Mouse (Mus musculus) retina, embryonic 14.5 days (tissue): ENCODE data around the gene Wtip.
"Not testable (repeated sequence)": the region's sequence is repeated elsewhere in the genome, so short reads cannot be mapped to it uniquely, and the experiment has no call there.

Experiments
- DNase-seq: peaks from one replicate; pipeline ENCODE4 v3.0.0-alpha.2; 2015; ENCODE audit warnings: low spot score

Wtip gene

GRCm38 (mm10) chr7:34133117-34133762 is at the start of gene Wtip:
TSS of gene Wtip (minus strand) at chr7:34133268.
- peak; percentile 83 for DNase-seq

GRCm38 (mm10) chr7:34176241-34176640 is 43.2 kb upstream of the Wtip start:
- DNase-seq: not testable (repeated sequence)

GRCm38 (mm10) chr7:34172251-34172650 is 39.2 kb upstream of the Wtip start:
- peak; percentile 12 for DNase-seq

GRCm38 (mm10) chr7:34169454-34169853 is 36.4 kb upstream of the Wtip start, which contains the start of gene Uba2:
TSS of gene Uba2 (minus strand) at chr7:34169599.
- no peak for DNase-seq

- DNase-seq: peak; percentile 95
Measured at GRCm38 (mm10) chr7:34168470-34169251, 35.6 kb upstream of the Wtip start.

GRCm38 (mm10) chr7:34167766-34168469 is 34.9 kb upstream of the Wtip start:
- no peak for DNase-seq

GRCm38 (mm10) chr7:34166850-34167249 is 33.8 kb upstream of the Wtip start:
- DNase-seq: peak; percentile 46

- DNase-seq: no peak
Measured at GRCm38 (mm10) chr7:34165999-34166398, 32.9 kb upstream of the Wtip start.

GRCm38 (mm10) chr7:34164671-34165070 is 31.6 kb upstream of the Wtip start:
- DNase-seq: no peak

- DNase-seq: no peak
Measured at GRCm38 (mm10) chr7:34159167-34159566, 26.1 kb upstream of the Wtip start.

- no peak for DNase-seq
Measured at GRCm38 (mm10) chr7:34157994-34158393, 24.9 kb upstream of the Wtip start.

- DNase-seq: no peak
Measured at GRCm38 (mm10) chr7:34147193-34147592, 14.1 kb upstream of the Wtip start.

- no peak for DNase-seq
Measured at GRCm38 (mm10) chr7:34141123-34141522, 8.1 kb upstream of the Wtip start.

- no peak for DNase-seq
Measured at GRCm38 (mm10) chr7:34139493-34139892, 6.4 kb upstream of the Wtip start.

GRCm38 (mm10) chr7:34134336-34134735 is 1.3 kb upstream of the Wtip start:
- no peak for DNase-seq

- peak; percentile 57 for DNase-seq
Measured at GRCm38 (mm10) chr7:34132355-34133079, 551 bp downstream of the Wtip start.

- peak; percentile 18 for DNase-seq
Measured at GRCm38 (mm10) chr7:34131959-34132354, 1.1 kb downstream of the Wtip start.

- no peak for DNase-seq
Measured at GRCm38 (mm10) chr7:34131118-34131517, 1.9 kb downstream of the Wtip start.

GRCm38 (mm10) chr7:34126291-34126690 is 6.8 kb downstream of the Wtip start:
- no peak for DNase-seq

GRCm38 (mm10) chr7:34125346-34125745 is 7.7 kb downstream of the Wtip start:
- DNase-seq: no peak

GRCm38 (mm10) chr7:34122987-34123720 is 9.9 kb downstream of the Wtip start:
- peak; percentile 68 for DNase-seq
